ENCODE assay signal across 8 mouse cellular contexts in genomic region chr4:133005233-133005632, GRCm38 (mm10). TPM values are rescaled to one million over a fixed set of nuclear protein-coding genes. Genes with fewer than 3 reads are reported as not detected.
DNase-seq lines count a peak whose midpoint lies in the region; TF ChIP-seq lines count a peak whose summit lies in the region.

No protein-coding gene starts in this region.

- TF ChIP-seq CTCF in heart, adult 2 months (IDR thresholded peaks at IDR 0.05) = peak; percentile 99; the same call in 1 of the 2 replicates

- H3K9me3 ChIP-seq in megakaryocyte, embryonic 14.5 days = no peaks in the 10 kb centered on the region

- no peaks in the 10 kb centered on the region for H3K79me2 ChIP-seq in heart, adult 2 months (replicated peaks; ENCODE audit: control insufficient read depth, insufficient read depth, low read length)

- WGBS in heart, adult 2 months = 2% methylated on average over 3 of the region's 3 CpGs

- peaks cover 3% of the 10 kb centered on the region for H3K4me1 ChIP-seq in heart, adult 2 months (ENCODE audit: control insufficient read depth, insufficient read depth, low read length)
- H3K4me1 ChIP-seq in megakaryocyte, embryonic 14.5 days = peaks cover 59% of the 10 kb centered on the region

- intact Hi-C loops in heart, adult 2 months (cut with DNase I) = loop anchor here (1.0 kb wide), 1 partner anchor 60 kb away; no protein-coding TSS in a partner anchor
- intact Hi-C loops in heart, postnatal 25 days (cut with DNase I) = loop anchor here (1.0 to 10.0 kb wide), 2 partner anchors 60 to 440 kb away; no protein-coding TSS in a partner anchor

- DNase-seq in heart, adult 2 months = peak; percentile 69 to 72
- no peak for DNase-seq in heart, postnatal 25 days (ENCODE audit: low spot score)
- peak; percentile 70 for DNase-seq in Muller cell, postnatal 12 days (ENCODE audit: inconsistent ontology term)
- DNase-seq in cerebellum, postnatal 10 days = peak; percentile 91 to 95
- DNase-seq in gastrocnemius, postnatal 10 days = peak; percentile 69
- DNase-seq in kidney, postnatal 25 days = peak; percentile 61 to 83
- DNase-seq in spleen, postnatal 4 days (ENCODE audit: low spot score in 2 of 2) = peak; percentile 72 to 88

- no peaks in the 10 kb centered on the region for H3K27me3 ChIP-seq in heart, adult 2 months (ENCODE audit: control insufficient read depth, insufficient read depth, low read length)
- peaks cover 12% of the 10 kb centered on the region for H3K27me3 ChIP-seq in megakaryocyte, embryonic 14.5 days (replicated peaks)

- no peak overlapping the region for H3K4me3 ChIP-seq in heart, adult 2 months
- peak overlapping the region; percentile 7 for H3K4me3 ChIP-seq in megakaryocyte, embryonic 14.5 days (replicated peaks)

- TF ChIP-seq POLR2A in heart, adult 2 months (IDR thresholded peaks at IDR 0.05; ENCODE audit: insufficient read depth, low read depth, low read length) = no peak

- H3K27ac ChIP-seq in heart, adult 2 months = no peak overlapping the region

- no peaks in the 10 kb centered on the region for H3K36me3 ChIP-seq in heart, adult 2 months (ENCODE audit: control insufficient read depth, insufficient read depth, low read length)
- H3K36me3 ChIP-seq in megakaryocyte, embryonic 14.5 days (replicated peaks; ENCODE audit: low read length) = peaks cover 1% of the 10 kb centered on the region

- H3K9ac ChIP-seq in heart, adult 2 months (ENCODE audit: low read depth, low read length) = no peak overlapping the region

- TF ChIP-seq EP300 in heart, adult 2 months (IDR thresholded peaks at IDR 0.05; ENCODE audit: insufficient read depth, low read depth, low read length) = peak; percentile 99

RNA-seq across cellular contexts. Expression of gene Ahdc1, which starts 5.8 kb away (rescaled TPM):
- total RNA-seq in heart, adult 2 months (2021) = 10 to 100 TPM; 42.6 to 50.9 TPM
- polyA plus RNA-seq in heart, adult 2 months (2012; rRNA removed) = 19.5 and 21.8 TPM in 2 replicates
- total RNA-seq in heart, postnatal 25 days (2021) = 10 to 100 TPM; 43.2 to 50.4 TPM
- 10 to 100 TPM; 58.2 to 82.8 TPM for total RNA-seq in gastrocnemius, postnatal 10 days (2021)
- 42.4 and 114 TPM in 2 replicates for polyA plus RNA-seq in megakaryocyte, embryonic 14.5 days (2012; ENCODE audit: insufficient read depth, low replicate concordance)

RNA-seq across cellular contexts. Expression of gene Fgr, which starts 31.3 kb away (rescaled TPM):
- total RNA-seq in heart, adult 2 months (2021) = under 1 TPM; 0.43 to 0.47 TPM
- polyA plus RNA-seq in heart, adult 2 months (2012; rRNA removed) = 0.73 and 1.7 TPM in 2 replicates
- under 1 TPM; 0.26 to 0.39 TPM for total RNA-seq in heart, postnatal 25 days (2021)
- total RNA-seq in gastrocnemius, postnatal 10 days (2021) = under 1 TPM; 0.09 to 0.54 TPM
- 4.8 TPM in 1 of 2 replicates, not detected in the other for polyA plus RNA-seq in megakaryocyte, embryonic 14.5 days (2012; ENCODE audit: insufficient read depth, low replicate concordance)
